Mouse (Mus musculus) neural tube, embryonic 11.5 days (tissue): ENCODE measurements around the gene Dars2. TPM values are rescaled to one million over a fixed set of nuclear protein-coding genes. Genes with fewer than 3 reads are reported as not detected.

Experiments used
- ATAC-seq: fragments of 200-750 bp; cut with Nextera tagmentation; 2 replicates; pipeline ENCODE4 v1.8.0; 2017; ENCODE audit warnings: moderate number of reproducible peaks, mild to moderate bottlenecking, moderate TSS enrichment, moderate library complexity; ENCODE audit not compliant: insufficient read depth, low FRiP score, low TSS enrichment
- DNase-seq: peaks from one replicate; pipeline ENCODE4 v3.0.0-alpha.2; 2015; ENCODE audit warnings: low spot score
- H3K27ac ChIP-seq: fragments of 300-500 bp; sonication (generic); 2 replicates; pipeline ENCODE4 v1.5.1; 2014; ENCODE audit warnings: low read depth, mild to moderate bottlenecking, low read length
- H3K27me3 ChIP-seq: fragments of 300-500 bp; sonication (generic); 2 replicates; pipeline ENCODE4 v1.6.1; 2014; ENCODE audit warnings: mild to moderate bottlenecking, low read length, mixed read lengths; ENCODE audit not compliant: control insufficient read depth, insufficient read depth
- H3K36me3 ChIP-seq: fragments of 300-500 bp; sonication (generic); 2 replicates; pipeline ENCODE4 v1.6.1; 2014; ENCODE audit warnings: mild to moderate bottlenecking, low read length, moderate library complexity, mixed read lengths; ENCODE audit not compliant: control insufficient read depth, insufficient read depth
- H3K4me1 ChIP-seq: fragments of 300-500 bp; sonication (generic); 2 replicates; pipeline ENCODE4 v1.6.1; 2014; ENCODE audit warnings: low read length, mixed read lengths; ENCODE audit not compliant: control insufficient read depth, insufficient read depth
- H3K4me2 ChIP-seq: fragments of 300-500 bp; sonication (generic); 2 replicates; pipeline ENCODE4 v1.6.1; 2014; ENCODE audit warnings: low read depth, mild to moderate bottlenecking, moderate library complexity
- H3K4me3 ChIP-seq: fragments of 300-500 bp; sonication (generic); 2 replicates; pipeline ENCODE4 v1.5.1; 2014; ENCODE audit warnings: low read depth, low read length
- H3K9ac ChIP-seq: fragments of 300-500 bp; sonication (generic); 2 replicates; pipeline ENCODE4 v1.6.1; 2014; ENCODE audit warnings: mild to moderate bottlenecking, low read length
- H3K9me3 ChIP-seq: fragments of 300-500 bp; sonication (generic); 2 replicates; pipeline ENCODE4 v1.6.1; 2016; ENCODE audit warnings: low read length; ENCODE audit not compliant: control insufficient read depth
- WGBS: fragments of 180-500 bp; shearing (Covaris S2); extraction: QIAGEN DNeasy Blood & Tissue Kit; methylation state at CpG from one replicate; pipeline ENCODE4 v1.1.7; 2014; 5-methylcytosine and 5-hydroxymethylcytosine counted together
- polyA plus RNA-seq: library from polyadenylated mRNA; unstranded; fragments of >200 nt; fragmentation: Nextera tagmentation; extraction: Ambion mirVana; gene quantifications from 2 replicates; pipeline ENCODE4 v1.2.1, GENCODE M21; 2014

Dars2 gene
- polyA plus RNA-seq, 1 experiment from 2014 or later, result 51.9 TPM

DNA sequence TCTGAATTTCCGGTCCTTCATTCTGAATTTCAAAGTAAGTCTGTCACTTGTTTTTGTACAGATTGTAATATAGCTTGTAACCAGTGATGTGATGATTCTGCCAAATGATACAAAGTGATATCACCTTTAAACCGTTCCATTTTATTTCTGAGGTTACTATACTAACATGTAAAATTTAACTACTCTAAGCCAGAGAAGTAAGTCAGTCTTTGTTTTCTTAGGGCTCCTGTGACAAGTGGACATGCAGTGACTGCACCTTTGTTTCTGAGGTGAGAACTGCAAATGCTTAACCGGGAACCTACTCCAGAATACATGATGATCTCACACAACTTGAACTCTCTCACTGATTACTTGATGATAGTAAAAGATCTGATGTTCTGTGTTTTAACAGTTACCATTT is 32.5 kb downstream of the Dars2 start:
- Histone ChIP-seq H3K9me3 (no peaks in the 10 kb centered on the region), H3K4me1 (peaks cover 7% of the 10 kb centered on the region), H3K4me3 (peak overlapping the region; percentile 29; the same call in 1 of the 2 replicates), H3K9ac (no peak overlapping the region), H3K36me3 (peaks cover 6% of the 10 kb centered on the region; the same call in 1 of the 2 replicates), H3K27ac (no peak overlapping the region), H3K4me2 (peak overlapping the region; percentile 55), H3K27me3 (no peaks in the 10 kb centered on the region)
- WGBS, result 40% methylated on average over 3 of the region's 3 CpGs
- ATAC-seq, result no peak
- DNase-seq, result no peak

DNA sequence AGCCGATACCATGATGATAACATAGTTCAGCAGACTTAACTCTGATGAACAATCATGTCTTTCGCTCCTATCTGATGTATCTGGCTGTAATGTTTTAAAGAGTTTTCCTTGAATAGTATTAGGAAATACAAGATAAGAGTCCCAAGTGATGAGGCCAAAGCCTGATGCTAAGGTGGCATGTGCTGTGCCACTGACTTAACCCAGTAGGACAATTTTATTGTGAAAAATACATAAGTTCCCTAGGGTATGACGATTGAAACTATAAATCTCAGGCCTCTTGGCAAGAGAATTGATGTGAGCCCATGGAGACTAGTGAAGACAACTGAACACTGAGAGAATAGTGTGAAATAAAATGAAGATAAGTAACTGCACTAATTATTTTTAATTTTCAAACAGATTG is 32.9 kb downstream of the Dars2 start:
- WGBS, result 22% methylated on average over 3 of the region's 3 CpGs
- H3K4me1 ChIP-seq, result peaks cover 7% of the 10 kb centered on the region
- no peaks in the 10 kb centered on the region for H3K9me3 ChIP-seq
- peak overlapping the region; percentile 29 for H3K4me3 ChIP-seq
- no peaks in the 10 kb centered on the region for H3K27me3 ChIP-seq
- ATAC-seq (no peak), DNase-seq (no peak)
- peak overlapping the region; percentile 45 for H3K9ac ChIP-seq
- peaks cover 6% of the 10 kb centered on the region; the same call in 1 of the 2 replicates for H3K36me3 ChIP-seq
- peak overlapping the region; percentile 42; the same call in 1 of the 2 replicates for H3K27ac ChIP-seq
- H3K4me2 ChIP-seq, result peak overlapping the region; percentile 55

GRCm38 (mm10) chr1:161037026-161037425 is 33.4 kb downstream of the Dars2 start:
- ATAC-seq (no peak), DNase-seq (no peak)
- peak overlapping the region; percentile 78; the same call in 1 of the 2 replicates for H3K27ac ChIP-seq
- 2% methylated on average over 1 of the region's 1 CpGs for WGBS
- H3K4me1 ChIP-seq, result peaks cover 7% of the 10 kb centered on the region
- no peaks in the 10 kb centered on the region for H3K9me3 ChIP-seq
- H3K4me3 ChIP-seq, result peak overlapping the region; percentile 76
- peak overlapping the region; percentile 55 for H3K4me2 ChIP-seq
- no peaks in the 10 kb centered on the region for H3K27me3 ChIP-seq
- H3K9ac ChIP-seq, result peak overlapping the region; percentile 91
- peaks cover 6% of the 10 kb centered on the region; the same call in 1 of the 2 replicates for H3K36me3 ChIP-seq

- DNase-seq (peak; percentile 33), ATAC-seq (no peak)
- peaks cover 7% of the 10 kb centered on the region for H3K4me1 ChIP-seq
- 0% methylated on average over 5 of the region's 5 CpGs for WGBS
- no peaks in the 10 kb centered on the region for H3K9me3 ChIP-seq
- H3K9ac ChIP-seq, result peak overlapping the region; percentile 91
- H3K27ac ChIP-seq, result peak overlapping the region; percentile 78
- H3K36me3 ChIP-seq, result peaks cover 6% of the 10 kb centered on the region
- peak overlapping the region; percentile 55 for H3K4me2 ChIP-seq
- H3K4me3 ChIP-seq, result peak overlapping the region; percentile 76
- no peaks in the 10 kb centered on the region for H3K27me3 ChIP-seq
Measured at GRCm38 (mm10) chr1:161036411-161036841, 34.0 kb downstream of the Dars2 start.

- 0% methylated on average over 6 of the region's 6 CpGs for WGBS
- Histone ChIP-seq H3K9me3 (no peaks in the 10 kb centered on the region), H3K4me2 (peak overlapping the region; percentile 55), H3K27me3 (no peaks in the 10 kb centered on the region), H3K36me3 (peaks cover 6% of the 10 kb centered on the region), H3K9ac (peak overlapping the region; percentile 91), H3K4me3 (peak overlapping the region; percentile 76), H3K27ac (peak overlapping the region; percentile 78), H3K4me1 (peaks cover 7% of the 10 kb centered on the region)
- DNase-seq (no peak), ATAC-seq (no peak)
Measured at GRCm38 (mm10) chr1:161035786-161036404, 34.6 kb downstream of the Dars2 start.

DNA sequence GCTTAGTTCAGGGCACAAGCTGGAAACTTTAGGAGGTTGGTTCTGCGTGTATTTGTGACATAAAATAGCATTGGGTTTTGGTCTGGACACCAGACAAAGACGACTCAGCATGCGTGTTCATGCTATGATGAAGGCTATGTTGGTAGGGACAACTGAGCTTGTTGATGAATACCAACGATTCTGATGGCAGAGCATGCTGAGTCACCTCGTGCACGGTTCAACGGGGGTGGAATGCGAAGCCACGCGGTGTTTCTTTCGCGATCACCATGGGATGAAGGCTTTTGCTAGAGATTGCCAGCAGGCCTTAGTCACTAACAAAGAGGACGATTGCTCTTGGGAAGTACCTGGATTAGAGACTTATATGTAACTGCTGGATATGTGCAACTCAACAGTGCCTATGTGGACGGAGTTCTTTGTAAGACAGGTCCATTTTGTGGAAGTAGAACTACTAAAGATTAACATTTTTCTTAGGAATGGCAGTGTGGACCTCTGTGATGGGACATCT is 35.1 kb downstream of the Dars2 start:
- Histone ChIP-seq H3K4me1 (peaks cover 7% of the 10 kb centered on the region), H3K4me2 (peak overlapping the region; percentile 55), H3K27me3 (no peaks in the 10 kb centered on the region), H3K4me3 (peak overlapping the region; percentile 76), H3K9me3 (no peaks in the 10 kb centered on the region), H3K27ac (peak overlapping the region; percentile 78), H3K9ac (peak overlapping the region; percentile 91), H3K36me3 (peaks cover 6% of the 10 kb centered on the region)
- under 1% methylated on average over 14 of the region's 14 CpGs for WGBS
- ATAC-seq (peak; percentile 24), DNase-seq (peak; percentile 67)

DNA sequence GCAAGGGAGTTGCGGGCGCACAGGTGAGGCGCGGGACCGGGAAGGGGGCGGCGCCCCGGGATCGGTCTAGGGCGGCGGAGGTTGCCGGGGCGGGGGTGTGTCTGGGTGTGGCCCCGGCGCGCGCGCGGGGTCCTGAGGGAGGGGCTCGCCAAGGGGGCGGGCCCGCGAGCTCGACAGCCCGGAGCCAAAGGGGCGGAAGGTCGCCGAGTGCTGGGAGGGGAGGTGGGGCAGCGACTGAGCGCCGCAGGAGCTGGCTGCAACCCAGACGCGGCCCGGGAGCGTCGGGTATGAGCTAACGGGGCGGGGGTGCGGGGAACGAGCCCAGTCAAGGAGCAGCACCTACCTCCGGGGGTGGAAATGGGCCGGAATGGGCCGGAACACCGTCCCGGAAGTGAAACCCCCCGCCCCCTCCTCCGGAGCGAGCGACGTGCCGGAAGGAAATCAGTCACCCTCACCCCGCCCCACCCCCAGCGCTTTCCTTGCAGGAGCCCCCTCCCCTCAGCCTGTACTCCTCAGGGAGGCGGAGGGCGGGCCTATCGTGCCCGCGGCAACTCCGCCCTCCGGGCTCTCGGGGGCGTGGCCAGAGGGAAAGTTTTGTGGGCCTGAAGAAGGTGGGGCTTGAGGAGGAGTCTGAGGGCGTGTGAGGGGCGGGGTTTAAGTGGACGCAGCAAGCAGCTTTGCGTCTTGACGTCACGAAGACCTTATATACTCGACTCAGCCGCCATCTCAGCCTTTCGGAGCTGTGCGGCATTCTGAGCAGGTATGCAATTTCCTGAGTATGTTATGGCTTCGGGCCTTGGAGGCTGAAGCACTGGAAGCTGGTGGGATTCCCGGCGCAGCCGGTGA is 35.8 kb downstream of the Dars2 start, which contains the start of gene Zbtb37:
Zbtb37 (minus strand) TSS at position 415 of the 846 bp plus-strand sequence.
- peak within 1 kb of the TSS; percentile 78 for H3K27ac ChIP-seq
- H3K4me1 ChIP-seq, result peaks cover 7% of the 10 kb centered on the region
- H3K9me3 ChIP-seq, result no peaks in the 10 kb centered on the region
- H3K4me2 ChIP-seq, result peak within 1 kb of the TSS; percentile 68
- peak within 1 kb of the TSS; percentile 91 for H3K9ac ChIP-seq
- WGBS, result under 1% methylated on average over 58 of the region's 76 CpGs
- no peaks in the 10 kb centered on the region for H3K27me3 ChIP-seq
- H3K36me3 ChIP-seq, result peaks cover 6% of the 10 kb centered on the region
- peak; percentile 100 for DNase-seq
- ATAC-seq, result peak; percentile 93
- peak within 1 kb of the TSS; percentile 76 for H3K4me3 ChIP-seq

DNA sequence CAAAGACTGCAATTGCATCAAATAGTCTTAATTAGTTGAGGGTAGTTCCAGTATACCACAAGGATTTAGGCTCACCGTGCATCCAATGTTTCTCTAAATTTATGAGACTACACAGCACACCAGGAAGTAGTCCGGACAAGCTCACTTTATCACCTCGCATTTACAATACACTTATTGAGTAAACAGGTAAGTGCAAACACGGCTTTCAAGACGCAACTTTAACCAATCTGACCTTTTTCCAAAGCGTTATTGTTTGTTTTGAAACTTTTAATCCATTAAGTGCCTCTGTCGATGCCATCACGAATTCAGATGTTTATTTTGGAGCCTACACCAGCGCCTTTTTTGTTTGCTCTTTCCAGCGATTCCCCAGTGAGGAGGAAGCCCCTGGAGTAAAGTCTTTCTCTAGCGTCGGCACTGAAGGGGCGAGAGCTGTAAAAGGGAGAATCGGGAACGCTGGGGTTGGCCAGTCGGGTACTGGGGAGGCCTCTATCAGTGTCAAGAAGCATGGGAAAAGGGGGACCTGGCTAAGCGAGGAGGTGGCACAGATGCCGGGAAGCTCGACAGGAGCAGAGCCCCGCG is 36.5 kb downstream of the Dars2 start:
- Histone ChIP-seq H3K9ac (peak overlapping the region; percentile 91), H3K9me3 (no peaks in the 10 kb centered on the region), H3K4me1 (peaks cover 7% of the 10 kb centered on the region), H3K36me3 (peaks cover 6% of the 10 kb centered on the region), H3K27ac (peak overlapping the region; percentile 63; the same call in 1 of the 2 replicates), H3K4me3 (peak overlapping the region; percentile 76), H3K4me2 (peak overlapping the region; percentile 68), H3K27me3 (no peaks in the 10 kb centered on the region)
- 1% methylated on average over 21 of the region's 21 CpGs for WGBS
- no peak for ATAC-seq
- no peak for DNase-seq
